Mouse (Mus musculus) thymus, adult 2 months (tissue): ENCODE data around the gene Tcf7l2.

Experiments
- CTCF ChIP-seq: fragments of 200-500 bp; IDR thresholded peaks from 2 replicates; pipeline ENCODE4 v1.5.1; 2012; ENCODE audit warnings: mild to moderate bottlenecking, control low read depth, low read length, moderate library complexity, borderline replicate concordance; ENCODE audit not compliant: control insufficient read depth, poor library complexity, insufficient read depth; ENCODE audit errors: extremely low read depth
- POLR2A ChIP-seq: fragments of 200-500 bp; IDR thresholded peaks from 2 replicates; pipeline ENCODE4 v1.6.1; 2012; ENCODE audit warnings: mild to moderate bottlenecking, low read length, control low read depth, moderate library complexity; ENCODE audit not compliant: control insufficient read depth, poor library complexity, insufficient read depth; ENCODE audit errors: extremely low read depth

GRCm38 (mm10) chr19:55925804-55926521 lies 184.3 kb downstream of the Tcf7l2 start:
- TF ChIP-seq CTCF (no peak), POLR2A (no peak)
